Mouse (Mus musculus) intestine, embryonic 16.5 days (tissue): ENCODE measurements at regions not wholly inside any gene's neighbourhood (a gene's known extent, or its start where the extent isn't known, plus 50 kb on each side); places are given as distances from the start of the nearest gene placed in this dataset.
A peak's percentile ranks its signal among the peaks of the same experiment; 100 is the strongest.
"Not testable (repeated sequence)": the region's sequence is repeated elsewhere in the genome, so short reads cannot be mapped to it uniquely, and the experiment has no call there.

Experiments used
- ATAC-seq: fragments of 200-750 bp; cut with Nextera tagmentation; 2 replicates; pipeline ENCODE4 v1.8.0; 2017; ENCODE audit warnings: moderate TSS enrichment, moderate library complexity
- H3K27ac ChIP-seq: fragments of 300-500 bp; sonication (generic); 2 replicates; pipeline ENCODE4 v1.5.1; 2014; ENCODE audit warnings: mild to moderate bottlenecking, low read length
- H3K27me3 ChIP-seq: fragments of 300-500 bp; sonication (generic); replicated peaks from 2 replicates; pipeline ENCODE4 v1.6.1; 2014; ENCODE audit warnings: low read length, control low read depth, mixed read lengths; ENCODE audit not compliant: control insufficient read depth, insufficient read depth
- H3K36me3 ChIP-seq: fragments of 300-500 bp; sonication (generic); 2 replicates; pipeline ENCODE4 v1.6.1; 2014; ENCODE audit warnings: low read length, control low read depth; ENCODE audit not compliant: control insufficient read depth, insufficient read depth
- H3K4me1 ChIP-seq: fragments of 300-500 bp; sonication (generic); 2 replicates; pipeline ENCODE4 v1.6.1; 2014; ENCODE audit warnings: low read length, control low read depth, mixed read lengths; ENCODE audit not compliant: control insufficient read depth, insufficient read depth
- H3K4me2 ChIP-seq: fragments of 300-500 bp; sonication (generic); 2 replicates; pipeline ENCODE4 v1.6.1; 2014; ENCODE audit warnings: low read depth, low read length, control low read depth
- H3K4me3 ChIP-seq: fragments of 300-500 bp; sonication (generic); 2 replicates; pipeline ENCODE4 v1.5.1; 2014; ENCODE audit warnings: mild to moderate bottlenecking, low read length
- H3K9ac ChIP-seq: fragments of 300-500 bp; sonication (generic); 2 replicates; pipeline ENCODE4 v1.6.1; 2014; ENCODE audit warnings: low read depth, low read length
- H3K9me3 ChIP-seq: fragments of 300-500 bp; sonication (generic); 2 replicates; pipeline ENCODE4 v1.6.1; 2016; ENCODE audit warnings: low read length, control low read depth; ENCODE audit not compliant: control insufficient read depth
- WGBS: fragments of 180-500 bp; shearing (Covaris S2); extraction: QIAGEN DNeasy Blood & Tissue Kit; methylation state at CpG from one replicate; pipeline ENCODE4 v1.1.7; 2014; 5-methylcytosine and 5-hydroxymethylcytosine counted together

- WGBS = 51% methylated on average over 11 of the region's 42 CpGs
- not testable (repeated sequence) for H3K9me3 ChIP-seq, H3K4me2 ChIP-seq, H3K4me3 ChIP-seq, H3K27ac ChIP-seq, H3K27me3 ChIP-seq, H3K36me3 ChIP-seq, H3K4me1 ChIP-seq, H3K9ac ChIP-seq
- 0 out of 2 replicates have a peak, but pooled peaks have one; percentile 13 for ATAC-seq
Observed at GRCm38 (mm10) chr5:133842059-133842706, 257.3 kb upstream of the Castor2 start.

GRCm38 (mm10) chr5:133838286-133838685 is 261.2 kb upstream of the Castor2 start:
- Histone ChIP-seq H3K27ac (no peak overlapping the region), H3K36me3 (no peaks in the 10 kb centered on the region), H3K4me3 (no peak overlapping the region), H3K4me2 (no peak overlapping the region), H3K27me3 (no peaks in the 10 kb centered on the region), H3K4me1 (no peaks in the 10 kb centered on the region), H3K9me3 (no peaks in the 10 kb centered on the region), H3K9ac (no peak overlapping the region)
- no peak for ATAC-seq
- whole genome bisulfite sequencing = 80% methylated on average over 5 of the region's 5 CpGs

- Histone ChIP-seq H3K4me2 (no peak overlapping the region), H3K27ac (no peak overlapping the region), H3K9ac (no peak overlapping the region), H3K4me1 (no peaks in the 10 kb centered on the region), H3K4me3 (no peak overlapping the region), H3K36me3 (no peaks in the 10 kb centered on the region), H3K9me3 (no peaks in the 10 kb centered on the region), H3K27me3 (no peaks in the 10 kb centered on the region)
- no peak for ATAC-seq
- WGBS = 87% methylated on average over 7 of the region's 7 CpGs
Observed at GRCm38 (mm10) chr5:133833217-133833616, 266.3 kb upstream of the Castor2 start.

GRCm38 (mm10) chr5:133828226-133828625 is 271.3 kb upstream of the Castor2 start:
- Histone ChIP-seq H3K4me2 (no peak overlapping the region), H3K9me3 (no peaks in the 10 kb centered on the region), H3K4me1 (no peaks in the 10 kb centered on the region), H3K9ac (no peak overlapping the region), H3K4me3 (no peak overlapping the region), H3K36me3 (no peaks in the 10 kb centered on the region), H3K27ac (no peak overlapping the region), H3K27me3 (no peaks in the 10 kb centered on the region)
- ATAC-seq = no peak
- 87% methylated on average over 13 of the region's 13 CpGs for WGBS

- no peak for ATAC-seq
- Histone ChIP-seq H3K9ac (no peak overlapping the region), H3K9me3 (no peaks in the 10 kb centered on the region), H3K4me2 (no peak overlapping the region), H3K4me1 (no peaks in the 10 kb centered on the region), H3K27me3 (no peaks in the 10 kb centered on the region), H3K4me3 (no peak overlapping the region), H3K36me3 (no peaks in the 10 kb centered on the region), H3K27ac (no peak overlapping the region)
- WGBS = 74% methylated on average over 3 of the region's 3 CpGs
Observed at GRCm38 (mm10) chr5:133823871-133824270, 275.6 kb upstream of the Castor2 start.

- Histone ChIP-seq H3K4me3 (no peak overlapping the region), H3K27me3 (no peaks in the 10 kb centered on the region), H3K4me1 (no peaks in the 10 kb centered on the region), H3K4me2 (no peak overlapping the region), H3K36me3 (no peaks in the 10 kb centered on the region), H3K27ac (no peak overlapping the region), H3K9me3 (no peaks in the 10 kb centered on the region), H3K9ac (no peak overlapping the region)
- WGBS = 78% methylated on average over 3 of the region's 3 CpGs
- no peak for ATAC-seq
Observed at GRCm38 (mm10) chr5:133821273-133821672, 278.2 kb upstream of the Castor2 start.

GRCm38 (mm10) chr5:133815462-133815861 is 284.0 kb upstream of the Castor2 start:
- Histone ChIP-seq H3K36me3 (no peaks in the 10 kb centered on the region), H3K9me3 (no peaks in the 10 kb centered on the region)
- WGBS = 85% methylated on average over 5 of the region's 5 CpGs

GRCm38 (mm10) chr5:133814436-133814835 is 285.1 kb upstream of the Castor2 start:
- Histone ChIP-seq H3K36me3 (no peaks in the 10 kb centered on the region), H3K4me2 (no peak overlapping the region), H3K4me1 (no peaks in the 10 kb centered on the region), H3K9ac (no peak overlapping the region), H3K27ac (no peak overlapping the region), H3K4me3 (no peak overlapping the region), H3K9me3 (no peaks in the 10 kb centered on the region), H3K27me3 (no peaks in the 10 kb centered on the region)
- no peak for ATAC-seq
- WGBS = 72% methylated on average over 6 of the region's 6 CpGs

More at GRCm38 (mm10) chr5:133815462-133815861, 284.0 kb upstream of the Castor2 start:
- no peaks in the 10 kb centered on the region for H3K27me3 ChIP-seq
- no peak overlapping the region for H3K4me3 ChIP-seq
- no peaks in the 10 kb centered on the region for H3K4me1 ChIP-seq
- no peak for ATAC-seq
- H3K27ac ChIP-seq = no peak overlapping the region
- H3K9ac ChIP-seq = no peak overlapping the region
- no peak overlapping the region for H3K4me2 ChIP-seq

GRCm38 (mm10) chr5:133812216-133812615 is 287.3 kb upstream of the Castor2 start:
- no peak for ATAC-seq
- 57% methylated on average over 6 of the region's 6 CpGs for WGBS

GRCm38 (mm10) chr5:133806891-133807290 is 292.6 kb upstream of the Castor2 start:
- no peaks in the 10 kb centered on the region for H3K4me1 ChIP-seq
- no peak for ATAC-seq
- no peak overlapping the region for H3K9ac ChIP-seq
- no peak overlapping the region for H3K4me2 ChIP-seq
- no peaks in the 10 kb centered on the region for H3K27me3 ChIP-seq
- WGBS = 47% methylated on average over 7 of the region's 7 CpGs
- H3K4me3 ChIP-seq = no peak overlapping the region
- no peaks in the 10 kb centered on the region for H3K9me3 ChIP-seq
- no peak overlapping the region for H3K27ac ChIP-seq
- H3K36me3 ChIP-seq = no peaks in the 10 kb centered on the region

More at GRCm38 (mm10) chr5:133812216-133812615, 287.3 kb upstream of the Castor2 start:
- Histone ChIP-seq H3K9me3 (no peaks in the 10 kb centered on the region), H3K27me3 (no peaks in the 10 kb centered on the region), H3K9ac (no peak overlapping the region), H3K36me3 (no peaks in the 10 kb centered on the region), H3K4me2 (no peak overlapping the region), H3K27ac (no peak overlapping the region), H3K4me1 (no peaks in the 10 kb centered on the region), H3K4me3 (no peak overlapping the region)
